Mouse (Mus musculus) heart, embryonic 13.5 days (tissue): ENCODE data around the gene Olfr589. TPM values are rescaled to one million over a fixed set of nuclear protein-coding genes. Genes with fewer than 3 reads are reported as not detected.
"Not testable (repeated sequence)": the region's sequence is repeated elsewhere in the genome, so short reads cannot be mapped to it uniquely, and the experiment has no call there.

Source experiments
- ATAC-seq: fragments of 200-750 bp; cut with Nextera tagmentation; 2 replicates; pipeline ENCODE4 v1.8.0; 2017; ENCODE audit warnings: moderate TSS enrichment; ENCODE audit not compliant: insufficient number of reproducible peaks, low FRiP score, low TSS enrichment; ENCODE audit errors: extremely low read depth
- H3K27ac ChIP-seq: fragments of 300-500 bp; sonication (generic); replicated peaks from 2 replicates; pipeline ENCODE4 v1.5.1; 2015; ENCODE audit warnings: moderate library complexity, mild to moderate bottlenecking, inconsistent platforms
- H3K27me3 ChIP-seq: fragments of 300-500 bp; sonication (generic); replicated peaks from 2 replicates; pipeline ENCODE4 v1.6.1; 2015; ENCODE audit warnings: mild to moderate bottlenecking, inconsistent platforms
- H3K36me3 ChIP-seq: fragments of 300-500 bp; sonication (generic); 2 replicates; pipeline ENCODE4 v1.6.1; 2015; ENCODE audit warnings: mild to moderate bottlenecking, inconsistent platforms
- H3K4me1 ChIP-seq: fragments of 300-500 bp; sonication (generic); 2 replicates; pipeline ENCODE4 v1.6.1; 2015; ENCODE audit warnings: inconsistent platforms
- H3K4me2 ChIP-seq: fragments of 300-500 bp; sonication (generic); 2 replicates; pipeline ENCODE4 v1.6.1; 2015; ENCODE audit warnings: inconsistent platforms, mild to moderate bottlenecking, moderate library complexity
- H3K4me3 ChIP-seq: fragments of 300-500 bp; sonication (generic); 2 replicates; pipeline ENCODE4 v1.5.1; 2015; ENCODE audit warnings: moderate library complexity, mild to moderate bottlenecking, inconsistent platforms
- H3K9ac ChIP-seq: fragments of 300-500 bp; sonication (generic); 2 replicates; pipeline ENCODE4 v1.6.1; 2015; ENCODE audit warnings: inconsistent platforms, mild to moderate bottlenecking, moderate library complexity
- H3K9me3 ChIP-seq: fragments of 300-500 bp; sonication (generic); 2 replicates; pipeline ENCODE4 v1.6.1; 2016; ENCODE audit warnings: inconsistent platforms
- WGBS: fragments of 180-500 bp; shearing (Covaris S2); methylation state at CpG from one replicate; pipeline ENCODE4 v1.1.7; 2015; ENCODE audit warnings: mixed read lengths; 5-methylcytosine and 5-hydroxymethylcytosine counted together
- polyA plus RNA-seq: library from polyadenylated mRNA; unstranded; fragments of >200 nt; fragmentation: Nextera tagmentation; extraction: Ambion mirVana; gene quantifications from 2 replicates; pipeline ENCODE4 v1.2.1, GENCODE M21; 2015

Gene Olfr589
- not detected in 2 replicates for polyA plus RNA-seq

DNA sequence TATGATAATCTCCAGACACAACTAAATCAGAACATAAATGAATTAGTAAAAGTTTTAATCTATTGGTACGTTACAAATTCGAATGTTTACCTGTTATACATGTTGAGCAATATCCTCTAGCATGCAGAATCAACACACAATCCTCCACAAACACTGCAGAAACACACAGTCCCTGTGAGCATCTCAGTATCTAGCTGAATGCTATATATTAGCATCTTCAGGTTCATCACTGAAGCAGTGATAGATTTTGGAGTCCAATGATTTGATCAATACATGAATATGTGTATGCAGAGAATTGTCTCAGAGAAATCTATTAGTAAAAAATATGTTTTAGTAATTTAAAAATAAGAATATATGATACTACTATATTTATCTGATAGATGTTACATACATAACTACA lies at the start of gene Olfr589:
Gene Olfr589 (minus strand): TSS at position 101 of the 400 bp plus-strand sequence.
- Histone ChIP-seq H3K27me3 (no peaks in the 10 kb centered on the region), H3K4me3 (no peak within 1 kb of the TSS), H3K9me3 (no peaks in the 10 kb centered on the region), H3K4me2 (no peak within 1 kb of the TSS), H3K27ac (no peak within 1 kb of the TSS), H3K9ac (no peak within 1 kb of the TSS), H3K36me3 (no peaks in the 10 kb centered on the region), H3K4me1 (no peaks in the 10 kb centered on the region)
- ATAC-seq = no peak
- WGBS = 59% methylated on average over 2 of the region's 2 CpGs

GRCm38 (mm10) chr7:103184503-103184902 lies 28.3 kb upstream of the Olfr589 start, which contains the start of gene Olfr592:
Olfr592 (plus strand) TSS chr7:103184803.
- H3K4me2 ChIP-seq, H3K36me3 ChIP-seq, ATAC-seq, H3K9ac ChIP-seq, H3K27me3 ChIP-seq, H3K4me3 ChIP-seq, H3K4me1 ChIP-seq, H3K27ac ChIP-seq: not testable (repeated sequence)
- H3K9me3 ChIP-seq = peaks cover 14% of the 10 kb centered on the region
- WGBS = 48% methylated on average over 1 of the region's 1 CpGs

DNA sequence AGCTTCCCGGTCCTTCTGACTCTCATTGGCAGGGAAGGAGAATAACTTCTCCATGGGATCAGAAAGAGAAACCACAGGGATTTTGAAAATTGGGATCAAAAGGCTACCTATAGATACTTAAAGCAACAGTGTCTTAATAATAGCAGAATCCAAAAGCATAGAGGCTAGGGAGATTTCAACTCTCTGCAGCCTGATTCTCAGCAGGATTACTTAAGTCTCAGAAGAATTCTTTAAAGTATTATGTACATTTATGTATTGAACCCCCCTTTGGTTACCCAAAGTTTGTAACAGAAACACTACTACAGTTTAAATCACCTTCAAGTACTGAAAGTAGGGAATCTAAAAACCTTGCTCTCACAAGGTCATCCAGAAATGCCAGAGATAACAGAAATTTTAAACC lies 22.1 kb upstream of the Olfr589 start, which contains the start of gene Olfr591:
Gene Olfr591 (minus strand): TSS at position 101 of the 400 bp plus-strand sequence.
- 56% methylated on average over 1 of the region's 1 CpGs for WGBS
- Histone ChIP-seq H3K36me3 (no peaks in the 10 kb centered on the region), H3K27ac (no peak within 1 kb of the TSS), H3K9ac (no peak within 1 kb of the TSS), H3K9me3 (peaks cover 11% of the 10 kb centered on the region), H3K4me3 (no peak within 1 kb of the TSS), H3K4me1 (no peaks in the 10 kb centered on the region), H3K4me2 (no peak within 1 kb of the TSS), H3K27me3 (no peaks in the 10 kb centered on the region)
- ATAC-seq = no peak

- 0 out of 2 replicates have a peak, but pooled peaks cover 7% of the 10 kb centered on the region for H3K9me3 ChIP-seq
- no peak overlapping the region for H3K4me3 ChIP-seq
- 70% methylated on average over 5 of the region's 5 CpGs for WGBS
- no peak for ATAC-seq
- H3K4me1 ChIP-seq = no peaks in the 10 kb centered on the region
- no peak overlapping the region for H3K4me2 ChIP-seq
- H3K27ac ChIP-seq = no peak overlapping the region
- H3K27me3 ChIP-seq = no peaks in the 10 kb centered on the region
- H3K9ac ChIP-seq = no peak overlapping the region
- no peaks in the 10 kb centered on the region for H3K36me3 ChIP-seq
Observed at GRCm38 (mm10) chr7:103169697-103170096, 13.5 kb upstream of the Olfr589 start.

DNA sequence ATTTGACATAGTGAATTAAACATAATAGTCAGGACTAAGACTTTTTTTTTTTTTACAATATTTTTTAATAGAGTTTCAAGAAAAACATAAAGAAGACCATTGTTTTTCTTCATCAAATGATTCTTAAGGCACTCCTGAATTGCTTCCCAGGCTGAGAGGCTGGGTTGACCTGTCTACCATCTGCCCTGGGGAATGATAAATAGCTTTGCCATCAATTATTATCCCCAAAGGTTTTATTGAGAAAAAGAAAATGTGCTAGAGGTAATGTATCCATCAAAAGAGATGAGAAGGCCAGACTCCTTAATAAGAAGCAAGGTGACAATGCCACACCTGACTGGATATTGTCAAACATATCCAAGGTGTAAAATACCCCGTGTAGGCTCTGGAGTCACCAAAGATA lies 15.6 kb downstream of the Olfr589 start, which contains the start of gene Olfr588-ps1:
Gene Olfr588-ps1 (plus strand): TSS at position 301 of the 400 bp plus-strand sequence.
- ATAC-seq = no peak
- H3K36me3 ChIP-seq = no peaks in the 10 kb centered on the region

GRCm38 (mm10) chr7:103125538-103125937 lies 30.6 kb downstream of the Olfr589 start, which contains the start of gene Olfr586:
Olfr586 (minus strand) TSS chr7:103125638.
- H3K4me1 ChIP-seq = no peaks in the 10 kb centered on the region
- no peaks in the 10 kb centered on the region for H3K36me3 ChIP-seq
- H3K9me3 ChIP-seq = no peaks in the 10 kb centered on the region
- H3K4me2 ChIP-seq = no peak within 1 kb of the TSS
- H3K4me3 ChIP-seq = no peak within 1 kb of the TSS
- no peak within 1 kb of the TSS for H3K9ac ChIP-seq
- H3K27ac ChIP-seq = no peak within 1 kb of the TSS
- ATAC-seq = no peak
- H3K27me3 ChIP-seq = no peaks in the 10 kb centered on the region
- WGBS = 83% methylated on average over 3 of the region's 3 CpGs

More for the DNA sequence above, 15.6 kb downstream of the Olfr589 start, which contains the start of gene Olfr588-ps1:
- H3K4me1 ChIP-seq = no peaks in the 10 kb centered on the region
- H3K4me3 ChIP-seq = no peak within 1 kb of the TSS
- no peak within 1 kb of the TSS for H3K27ac ChIP-seq
- H3K4me2 ChIP-seq = no peak within 1 kb of the TSS
- no peaks in the 10 kb centered on the region for H3K9me3 ChIP-seq
- 69% methylated on average over 1 of the region's 1 CpGs for WGBS
- H3K27me3 ChIP-seq = no peaks in the 10 kb centered on the region
- H3K9ac ChIP-seq = no peak within 1 kb of the TSS

GRCm38 (mm10) chr7:103119406-103119805 lies 36.8 kb downstream of the Olfr589 start:
- no peak for ATAC-seq
- no peak overlapping the region for H3K4me3 ChIP-seq
- 40% methylated on average over 3 of the region's 3 CpGs for WGBS
- H3K9ac ChIP-seq = no peak overlapping the region
- H3K4me2 ChIP-seq = no peak overlapping the region
- H3K27me3 ChIP-seq = no peaks in the 10 kb centered on the region
- H3K27ac ChIP-seq = no peak overlapping the region
- H3K36me3 ChIP-seq = no peaks in the 10 kb centered on the region
- no peaks in the 10 kb centered on the region for H3K4me1 ChIP-seq
- no peaks in the 10 kb centered on the region for H3K9me3 ChIP-seq

Other genes starting within 250 kb of the Olfr589 start
- gene Olfr571, start 238.8 kb downstream of the Olfr589 start, polyA plus RNA-seq = not detected in 2 replicates
- gene Olfr572, start 231.9 kb downstream of the Olfr589 start, polyA plus RNA-seq = not detected in 2 replicates
- not detected in 2 replicates for gene Olfr573-ps1, start 213.8 kb downstream of the Olfr589 start, polyA plus RNA-seq
- gene Olfr574, start 207.9 kb downstream of the Olfr589 start, polyA plus RNA-seq = not detected in 2 replicates
- gene Olfr575, start 197.6 kb downstream of the Olfr589 start, polyA plus RNA-seq = not detected in 2 replicates
- not detected in 2 replicates for gene Olfr576, start 193.7 kb downstream of the Olfr589 start, polyA plus RNA-seq
- gene Olfr577, start 180.4 kb downstream of the Olfr589 start, polyA plus RNA-seq = not detected in 2 replicates
- not detected in 2 replicates for gene Olfr578, start 167.0 kb downstream of the Olfr589 start, polyA plus RNA-seq
- gene Olfr582, start 118.3 kb downstream of the Olfr589 start, polyA plus RNA-seq = not detected in 2 replicates
- gene Olfr583, start 105.1 kb downstream of the Olfr589 start, polyA plus RNA-seq = not detected in 2 replicates
- gene Olfr584, start 74.5 kb downstream of the Olfr589 start, polyA plus RNA-seq = not detected in 2 replicates
- gene Olfr585, start 58.6 kb downstream of the Olfr589 start, polyA plus RNA-seq = not detected in 2 replicates
- not detected in 2 replicates for gene Olfr586, start 30.7 kb downstream of the Olfr589 start, polyA plus RNA-seq
- gene Olfr588-ps1, start 15.5 kb downstream of the Olfr589 start, polyA plus RNA-seq = not detected in 2 replicates
- not detected in 2 replicates for gene Olfr591, start 22.0 kb upstream of the Olfr589 start, polyA plus RNA-seq
- gene Olfr592, start 28.4 kb upstream of the Olfr589 start, polyA plus RNA-seq = not detected in 2 replicates
- not detected in 2 replicates for gene Olfr593, start 55.5 kb upstream of the Olfr589 start, polyA plus RNA-seq
- gene Olfr594, start 60.6 kb upstream of the Olfr589 start, polyA plus RNA-seq = not detected in 2 replicates
- not detected in 2 replicates for gene Usp17ld, start 96.1 kb upstream of the Olfr589 start, polyA plus RNA-seq
- not detected in 2 replicates for gene Olfr596, start 149.3 kb upstream of the Olfr589 start, polyA plus RNA-seq
- not detected in 2 replicates for gene Olfr597, start 160.0 kb upstream of the Olfr589 start, polyA plus RNA-seq
- not detected in 2 replicates for gene Olfr598, start 167.2 kb upstream of the Olfr589 start, polyA plus RNA-seq
- gene Olfr599, start 179.6 kb upstream of the Olfr589 start, polyA plus RNA-seq = not detected in 2 replicates
- not detected in 2 replicates for gene Olfr600, start 193.3 kb upstream of the Olfr589 start, polyA plus RNA-seq
- not detected in 2 replicates for gene Olfr601, start 206.3 kb upstream of the Olfr589 start, polyA plus RNA-seq
- not detected in 2 replicates for gene Olfr603, start 229.8 kb upstream of the Olfr589 start, polyA plus RNA-seq